Mouse (Mus musculus) lung, embryonic 14.5 days (tissue): Measurements from ENCODE around the gene Car7. TPM values are rescaled to one million over a fixed set of nuclear protein-coding genes. Genes with fewer than 3 reads are reported as not detected.

ENCODE experiments used
- ATAC-seq: fragments of 200-750 bp; cut with Nextera tagmentation; 2 replicates; pipeline ENCODE4 v1.8.0; 2017; ENCODE audit warnings: mild to moderate bottlenecking, moderate TSS enrichment, moderate library complexity; ENCODE audit not compliant: insufficient read depth
- DNase-seq: peaks from one replicate; pipeline ENCODE4 v3.0.0-alpha.2; 2015
- H3K27ac ChIP-seq: fragments of 300-500 bp; sonication (generic); 2 replicates; pipeline ENCODE4 v1.5.1; 2014; ENCODE audit warnings: low read depth, mild to moderate bottlenecking, moderate library complexity
- H3K27me3 ChIP-seq: fragments of 300-500 bp; sonication (generic); 2 replicates; pipeline ENCODE4 v1.6.1; 2014; ENCODE audit warnings: low read length, control low read depth; ENCODE audit not compliant: insufficient read depth
- H3K36me3 ChIP-seq: fragments of 300-500 bp; sonication (generic); 2 replicates; pipeline ENCODE4 v1.6.1; 2014; ENCODE audit warnings: control low read depth; ENCODE audit not compliant: insufficient read depth
- H3K4me1 ChIP-seq: fragments of 300-500 bp; sonication (generic); 2 replicates; pipeline ENCODE4 v1.6.1; 2014; ENCODE audit warnings: antibody characterized with exemption, control low read depth; ENCODE audit not compliant: insufficient read depth
- H3K4me2 ChIP-seq: fragments of 300-500 bp; sonication (generic); 2 replicates; pipeline ENCODE4 v1.6.1; 2014; ENCODE audit warnings: mild to moderate bottlenecking
- H3K4me3 ChIP-seq: fragments of 300-500 bp; sonication (generic); 2 replicates; pipeline ENCODE4 v1.5.1; 2014; ENCODE audit warnings: low read depth, low read length
- H3K9ac ChIP-seq: fragments of 300-500 bp; sonication (generic); 2 replicates; pipeline ENCODE4 v1.6.1; 2014
- H3K9me3 ChIP-seq: fragments of 300-500 bp; sonication (generic); 2 replicates; pipeline ENCODE4 v1.6.1; 2016; ENCODE audit warnings: low read depth, low read length, control low read depth
- CTCF ChIP-seq: IDR thresholded peaks from 2 replicates; pipeline ENCODE4 v1.5.1; 2016; ENCODE audit warnings: antibody characterized with exemption, low read depth
- WGBS: fragments of 180-500 bp; shearing (Covaris S2); extraction: QIAGEN DNeasy Blood & Tissue Kit; methylation state at CpG from one replicate; pipeline ENCODE4 v1.1.7; 2014; 5-methylcytosine and 5-hydroxymethylcytosine counted together
- polyA plus RNA-seq: library from polyadenylated mRNA; unstranded; fragments of >200 nt; fragmentation: Nextera tagmentation; extraction: Ambion mirVana; gene quantifications from 2 replicates; pipeline ENCODE4 v1.2.1, GENCODE M21; 2014

Gene Car7
- polyA plus RNA-seq, 1 experiment from 2014 or later = 0.32 TPM

GRCm38 (mm10) chr8:104534779-104535141, 271 bp downstream of the Car7 start:
- H3K36me3 ChIP-seq = peaks cover 4% of the 10 kb centered on the region; the same call in 1 of the 2 replicates
- H3K4me1 ChIP-seq = peaks cover 10% of the 10 kb centered on the region; the same call in 1 of the 2 replicates
- peak overlapping the region; percentile 88; the same call in 1 of the 2 replicates for H3K9ac ChIP-seq
- no peaks in the 10 kb centered on the region for H3K9me3 ChIP-seq
- peak overlapping the region; percentile 86 for H3K4me3 ChIP-seq
- ATAC-seq = peak; percentile 65
- 8% methylated on average over 9 of the region's 9 CpGs for WGBS
- no peak for DNase-seq
- no peak overlapping the region for H3K27ac ChIP-seq
- H3K27me3 ChIP-seq = peaks cover 12% of the 10 kb centered on the region
- H3K4me2 ChIP-seq = peak overlapping the region; percentile 72
- no peak for TF ChIP-seq CTCF

- no peak for ATAC-seq
- Histone ChIP-seq H3K9me3 (no peaks in the 10 kb centered on the region), H3K9ac (peak overlapping the region; percentile 88; the same call in 1 of the 2 replicates), H3K36me3 (no peaks in the 10 kb centered on the region), H3K27me3 (peaks cover 19% of the 10 kb centered on the region), H3K4me3 (peak overlapping the region; percentile 86), H3K4me1 (peaks cover 10% of the 10 kb centered on the region; the same call in 1 of the 2 replicates), H3K4me2 (peak overlapping the region; percentile 72), H3K27ac (no peak overlapping the region)
- no peak for TF ChIP-seq CTCF
- WGBS = 23% methylated on average over 7 of the region's 7 CpGs
- DNase-seq = no peak
Observed at GRCm38 (mm10) chr8:104535378-104535777, 889 bp downstream of the Car7 start.

- no peak for ATAC-seq
- H3K4me2 ChIP-seq = no peak overlapping the region
- WGBS = 81% methylated on average over 4 of the region's 4 CpGs
Observed at GRCm38 (mm10) chr8:104536028-104536427, 1.5 kb downstream of the Car7 start.

GRCm38 (mm10) chr8:104538896-104539295, 4.4 kb downstream of the Car7 start:
- H3K4me2 ChIP-seq = no peak overlapping the region
- no peak overlapping the region for H3K27ac ChIP-seq
- ATAC-seq (no peak), DNase-seq (no peak)
- H3K36me3 ChIP-seq = no peaks in the 10 kb centered on the region
- H3K9ac ChIP-seq = no peak overlapping the region
- no peaks in the 10 kb centered on the region for H3K9me3 ChIP-seq
- 83% methylated on average over 4 of the region's 4 CpGs for whole genome bisulfite sequencing
- H3K4me3 ChIP-seq = no peak overlapping the region
- no peaks in the 10 kb centered on the region for H3K4me1 ChIP-seq
- H3K27me3 ChIP-seq = peaks cover 54% of the 10 kb centered on the region
- TF ChIP-seq CTCF = no peak

More at GRCm38 (mm10) chr8:104536028-104536427, 1.5 kb downstream of the Car7 start:
- no peak for TF ChIP-seq CTCF
- H3K4me3 ChIP-seq = no peak overlapping the region; the same call in 1 of the 2 replicates
- peaks cover 25% of the 10 kb centered on the region for H3K27me3 ChIP-seq
- no peaks in the 10 kb centered on the region for H3K36me3 ChIP-seq
- no peaks in the 10 kb centered on the region for H3K9me3 ChIP-seq
- DNase-seq = no peak
- H3K27ac ChIP-seq = no peak overlapping the region
- H3K9ac ChIP-seq = no peak overlapping the region
- peaks cover 10% of the 10 kb centered on the region; the same call in 1 of the 2 replicates for H3K4me1 ChIP-seq

- Histone ChIP-seq H3K4me2 (no peak overlapping the region), H3K9ac (no peak overlapping the region), H3K4me3 (no peak overlapping the region), H3K36me3 (no peaks in the 10 kb centered on the region), H3K4me1 (no peaks in the 10 kb centered on the region), H3K27ac (no peak overlapping the region), H3K27me3 (peaks cover 54% of the 10 kb centered on the region), H3K9me3 (no peaks in the 10 kb centered on the region)
- TF ChIP-seq CTCF = no peak
- no peak for DNase-seq
- WGBS = 74% methylated on average over 2 of the region's 2 CpGs
- no peak for ATAC-seq
Observed at GRCm38 (mm10) chr8:104539566-104539965, 5.1 kb downstream of the Car7 start.

- no peak for DNase-seq
- no peak for TF ChIP-seq CTCF
- Histone ChIP-seq H3K27me3 (peaks cover 54% of the 10 kb centered on the region), H3K9ac (no peak overlapping the region), H3K36me3 (no peaks in the 10 kb centered on the region), H3K4me1 (no peaks in the 10 kb centered on the region), H3K27ac (no peak overlapping the region), H3K4me3 (peak overlapping the region; percentile 43), H3K4me2 (peak overlapping the region; percentile 83), H3K9me3 (no peaks in the 10 kb centered on the region)
- no peak for ATAC-seq
- WGBS = 40% methylated on average over 7 of the region's 7 CpGs
Observed at GRCm38 (mm10) chr8:104540238-104540637, 5.7 kb downstream of the Car7 start.

GRCm38 (mm10) chr8:104540710-104541514, 6.4 kb downstream of the Car7 start:
- 1% methylated on average over 70 of the region's 76 CpGs for WGBS
- Histone ChIP-seq H3K36me3 (no peaks in the 10 kb centered on the region), H3K9me3 (no peaks in the 10 kb centered on the region), H3K27me3 (peaks cover 54% of the 10 kb centered on the region), H3K4me1 (no peaks in the 10 kb centered on the region), H3K4me3 (peak overlapping the region; percentile 43), H3K4me2 (peak overlapping the region; percentile 83), H3K27ac (no peak overlapping the region), H3K9ac (peak overlapping the region; percentile 26)
- peak; percentile 13 for DNase-seq
- ATAC-seq = peak; percentile 45; the same call in 1 of the 2 replicates
- TF ChIP-seq CTCF = no peak
